Mouse (Mus musculus): Measurements from ENCODE around the gene Fgf11. TPM values are rescaled to one million over a fixed set of nuclear protein-coding genes. Genes with fewer than 3 reads are reported as not detected.

The Fgf11 gene
- polyA plus RNA-seq, 1 experiment = 3.6 TPM

DNA sequence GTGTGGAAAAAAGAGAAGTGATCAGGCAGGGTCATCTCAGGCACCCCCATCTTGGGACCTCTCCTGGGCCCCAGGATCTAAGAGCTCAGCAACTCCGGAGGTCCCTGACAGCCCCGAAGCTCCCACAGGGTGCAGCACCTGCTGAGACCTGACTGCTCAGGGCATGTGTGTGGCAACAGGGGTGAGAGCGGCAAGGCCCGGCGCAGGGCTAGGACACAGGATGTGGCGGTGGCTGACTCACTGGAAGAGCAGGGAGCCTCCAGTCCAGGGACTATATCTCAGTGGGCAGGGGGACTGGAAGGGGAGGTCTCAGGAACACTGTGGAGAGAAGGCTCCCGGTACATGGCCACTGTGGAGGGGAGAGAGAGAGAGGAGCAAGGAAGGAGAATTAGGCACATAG, 3.7 kb downstream of the Fgf11 start:
- Histone ChIP-seq H3K4me1 (ENCODE audit: control insufficient read depth, insufficient read depth, insufficient read length, low read length) (peaks cover 21% of the 10 kb centered on the region), H3K4me3 (ENCODE audit: low read depth, low read length) (no peak overlapping the region), H3K27me3 (ENCODE audit: control insufficient read depth, insufficient read depth, low read length) (0 out of 2 replicates have a peak, but pooled peaks cover 4% of the 10 kb centered on the region), H3K36me3 (ENCODE audit: control insufficient read depth, insufficient read depth, low read length) (no peaks in the 10 kb centered on the region), H3K27ac (ENCODE audit: insufficient read depth, low read depth, low read length) (no peak overlapping the region)
- 88% methylated on average over 7 of the region's 7 CpGs for WGBS
- TF ChIP-seq POLR2A (IDR thresholded peaks at IDR 0.05; ENCODE audit: low read depth, low read length) (no peak), CTCF (IDR thresholded peaks at IDR 0.05; ENCODE audit: extremely low read depth, insufficient read length, insufficient replicate concordance, low read depth, low read length) (no peak)

DNA sequence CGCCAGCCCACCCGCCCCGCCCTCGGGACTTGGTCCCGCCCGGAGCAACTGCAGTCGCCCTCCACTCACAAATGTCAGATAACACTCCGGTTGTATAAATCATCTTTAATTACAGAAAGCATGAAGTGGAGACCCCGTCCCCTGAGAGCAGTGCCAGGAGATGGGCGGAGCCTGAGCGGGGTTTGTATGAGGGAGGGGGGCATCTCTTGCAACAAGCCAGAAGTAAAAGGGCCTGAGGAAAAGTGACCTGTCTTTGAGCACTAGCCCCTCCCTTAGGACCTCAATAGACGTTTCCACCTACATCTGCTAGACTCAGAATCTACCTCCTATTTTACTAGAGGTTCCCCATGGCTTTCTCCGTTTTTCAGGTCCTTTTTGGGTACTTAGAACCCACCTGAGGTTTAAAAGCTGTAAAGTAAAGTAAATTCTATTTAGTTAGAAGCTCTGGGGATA, 5.6 kb downstream of the Fgf11 start:
- TF ChIP-seq POLR2A (IDR thresholded peaks at IDR 0.05; ENCODE audit: low read depth, low read length) (no peak), CTCF (IDR thresholded peaks at IDR 0.05; ENCODE audit: extremely low read depth, insufficient read length, insufficient replicate concordance, low read depth, low read length) (no peak)
- H3K27ac ChIP-seq (ENCODE audit: insufficient read depth, low read depth, low read length) = no peak overlapping the region

DNA sequence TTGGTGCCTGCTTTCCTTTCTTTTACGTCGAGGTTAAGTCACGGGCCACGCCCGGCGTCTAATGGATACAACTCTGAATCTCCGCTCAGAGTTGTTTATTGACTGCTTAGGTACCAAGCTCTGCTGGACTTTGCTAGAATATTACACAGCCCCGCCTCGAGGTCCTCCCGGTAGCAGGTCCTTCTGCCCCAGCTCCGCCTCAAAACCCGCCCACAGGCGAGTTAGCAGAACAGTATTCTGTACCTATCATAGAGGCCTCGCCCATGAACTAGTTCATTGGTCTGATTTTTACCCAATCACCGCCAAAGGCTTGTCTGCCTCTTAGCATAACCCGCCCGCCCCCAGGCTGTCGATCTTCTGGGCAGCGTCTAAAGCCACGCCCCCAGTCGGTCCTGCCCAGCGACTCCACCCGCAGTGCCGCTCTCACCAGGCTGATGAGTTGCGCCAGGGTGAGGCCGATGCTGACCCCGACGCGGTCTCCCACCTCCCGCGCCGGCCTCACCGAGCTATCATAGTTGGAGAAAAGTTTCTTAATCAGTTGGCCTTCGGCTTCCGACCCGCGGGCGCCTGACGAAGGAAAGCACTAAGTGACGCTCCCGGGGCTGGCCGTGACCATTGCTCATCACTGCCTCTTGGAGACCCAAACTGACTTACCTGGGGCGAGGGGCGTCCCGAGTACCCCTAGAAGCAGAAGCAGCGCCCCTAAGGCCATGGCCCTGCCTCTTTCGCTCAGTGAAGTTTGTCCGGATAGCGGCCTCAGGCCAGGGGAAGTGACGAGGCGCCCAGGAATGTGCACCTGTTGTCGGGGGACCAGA, 6.3 kb downstream of the Fgf11 start, which contains the start of gene Chrnb1:
Gene Chrnb1 (minus strand): TSS at position 776 of the 815 bp plus-strand sequence.
- no peak for TF ChIP-seq CTCF (IDR thresholded peaks at IDR 0.05; ENCODE audit: extremely low read depth, insufficient read length, insufficient replicate concordance, low read depth, low read length)
- TF ChIP-seq POLR2A (IDR thresholded peaks at IDR 0.05; ENCODE audit: low read depth, low read length) = peak; percentile 52; the same call in 1 of the 2 replicates
- peak within 1 kb of the TSS; percentile 82 for H3K27ac ChIP-seq (ENCODE audit: insufficient read depth, low read depth, low read length)
- WGBS = 1% methylated on average over 52 of the region's 52 CpGs

More for the DNA sequence above, 5.6 kb downstream of the Fgf11 start:
- WGBS = 6% methylated on average over 13 of the region's 13 CpGs
- Histone ChIP-seq H3K36me3 (ENCODE audit: control insufficient read depth, insufficient read depth, low read length) (no peaks in the 10 kb centered on the region), H3K4me1 (ENCODE audit: control insufficient read depth, insufficient read depth, insufficient read length, low read length) (peaks cover 11% of the 10 kb centered on the region), H3K27me3 (ENCODE audit: control insufficient read depth, insufficient read depth, low read length) (no peaks in the 10 kb centered on the region), H3K4me3 (ENCODE audit: low read depth, low read length) (peak overlapping the region; percentile 60; the same call in 1 of the 2 replicates)

DNA sequence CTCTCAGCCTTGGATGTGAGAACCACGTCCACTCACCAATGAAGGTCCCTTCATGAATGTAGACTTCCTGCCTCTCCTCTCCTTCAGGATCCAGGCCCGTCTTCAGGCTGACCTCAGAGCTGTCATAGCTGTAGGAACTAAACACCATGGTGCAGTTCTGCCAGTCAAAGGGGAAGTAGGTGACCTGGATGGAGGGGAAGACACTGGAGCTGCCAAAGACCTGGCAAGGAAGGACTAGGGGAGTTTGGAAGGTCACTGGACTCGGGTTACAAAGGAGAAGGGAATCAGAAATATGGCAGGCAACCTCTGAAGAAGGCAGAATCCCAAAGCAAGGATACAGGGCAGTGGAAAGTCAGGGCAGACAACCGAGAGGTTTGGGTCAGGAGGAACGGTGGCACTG, 8.2 kb downstream of the Fgf11 start:
- Histone ChIP-seq H3K4me3 (ENCODE audit: low read depth, low read length) (no peak overlapping the region), H3K27ac (ENCODE audit: insufficient read depth, low read depth, low read length) (no peak overlapping the region), H3K27me3 (ENCODE audit: control insufficient read depth, insufficient read depth, low read length) (no peaks in the 10 kb centered on the region), H3K36me3 (ENCODE audit: control insufficient read depth, insufficient read depth, low read length) (no peaks in the 10 kb centered on the region), H3K4me1 (ENCODE audit: control insufficient read depth, insufficient read depth, insufficient read length, low read length) (peaks cover 2% of the 10 kb centered on the region)
- 82% methylated on average over 5 of the region's 5 CpGs for WGBS
- TF ChIP-seq POLR2A (IDR thresholded peaks at IDR 0.05; ENCODE audit: low read depth, low read length) = no peak
- TF ChIP-seq CTCF (IDR thresholded peaks at IDR 0.05; ENCODE audit: extremely low read depth, insufficient read length, insufficient replicate concordance, low read depth, low read length) = no peak

More for the DNA sequence above, 6.3 kb downstream of the Fgf11 start, which contains the start of gene Chrnb1:
- no peaks in the 10 kb centered on the region for H3K27me3 ChIP-seq (ENCODE audit: control insufficient read depth, insufficient read depth, low read length)
- peaks cover 5% of the 10 kb centered on the region for H3K4me1 ChIP-seq (ENCODE audit: control insufficient read depth, insufficient read depth, insufficient read length, low read length)
- no peaks in the 10 kb centered on the region for H3K36me3 ChIP-seq (ENCODE audit: control insufficient read depth, insufficient read depth, low read length)
- H3K4me3 ChIP-seq (ENCODE audit: low read depth, low read length) = peak within 1 kb of the TSS; percentile 60

DNA sequence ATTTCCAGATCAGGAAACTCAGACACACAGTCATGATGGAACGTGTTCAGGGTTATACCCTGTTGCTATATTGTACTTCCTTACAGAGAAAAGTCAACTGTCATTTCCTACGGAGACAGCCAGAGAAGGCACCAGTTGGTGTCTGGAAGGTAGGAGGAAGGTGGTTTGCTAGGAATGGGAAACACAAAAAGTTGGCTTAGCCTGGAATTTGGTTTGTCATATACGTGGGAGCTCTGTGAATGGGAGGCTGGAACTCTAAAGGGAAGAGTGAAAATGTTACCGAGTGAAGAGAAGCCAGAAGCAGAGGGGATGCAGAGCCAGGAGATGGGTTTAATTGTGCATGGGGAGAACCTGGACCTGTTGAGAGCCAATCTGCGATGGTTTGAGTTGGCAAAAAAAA, 10.2 kb downstream of the Fgf11 start:
- H3K4me3 ChIP-seq (ENCODE audit: low read depth, low read length) = no peak overlapping the region
- no peaks in the 10 kb centered on the region for H3K27me3 ChIP-seq (ENCODE audit: control insufficient read depth, insufficient read depth, low read length)
- WGBS = 83% methylated on average over 5 of the region's 5 CpGs
- H3K4me1 ChIP-seq (ENCODE audit: control insufficient read depth, insufficient read depth, insufficient read length, low read length) = peaks cover 2% of the 10 kb centered on the region
- no peak overlapping the region for H3K27ac ChIP-seq (ENCODE audit: insufficient read depth, low read depth, low read length)
- no peaks in the 10 kb centered on the region for H3K36me3 ChIP-seq (ENCODE audit: control insufficient read depth, insufficient read depth, low read length)
- no peak for TF ChIP-seq CTCF (IDR thresholded peaks at IDR 0.05; ENCODE audit: extremely low read depth, insufficient read length, insufficient replicate concordance, low read depth, low read length)
- no peak for TF ChIP-seq POLR2A (IDR thresholded peaks at IDR 0.05; ENCODE audit: low read depth, low read length)

DNA sequence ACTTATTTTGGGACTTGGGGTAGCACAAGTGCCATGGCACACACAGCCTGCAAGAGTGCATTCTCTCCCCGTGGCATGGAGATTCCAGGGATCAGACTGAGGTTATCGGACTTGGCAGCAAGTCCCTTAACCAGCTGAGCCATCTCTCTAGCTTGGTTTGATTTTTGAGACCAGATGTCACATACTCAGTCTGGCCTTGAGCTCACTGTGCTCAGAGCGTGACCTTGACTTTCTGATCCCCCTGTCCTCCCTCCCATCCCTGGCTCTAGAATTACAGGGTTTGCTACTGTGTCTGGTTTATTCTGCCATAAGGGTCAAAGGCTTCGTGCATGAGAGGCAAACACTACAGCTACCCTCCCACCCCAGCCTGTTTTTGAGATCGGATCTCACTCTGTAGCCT, 12.2 kb downstream of the Fgf11 start:
- TF ChIP-seq POLR2A (IDR thresholded peaks at IDR 0.05; ENCODE audit: low read depth, low read length) (no peak), CTCF (IDR thresholded peaks at IDR 0.05; ENCODE audit: extremely low read depth, insufficient read length, insufficient replicate concordance, low read depth, low read length) (no peak)
- no peak overlapping the region for H3K27ac ChIP-seq (ENCODE audit: insufficient read depth, low read depth, low read length)
- 75% methylated on average over 5 of the region's 5 CpGs for WGBS

DNA sequence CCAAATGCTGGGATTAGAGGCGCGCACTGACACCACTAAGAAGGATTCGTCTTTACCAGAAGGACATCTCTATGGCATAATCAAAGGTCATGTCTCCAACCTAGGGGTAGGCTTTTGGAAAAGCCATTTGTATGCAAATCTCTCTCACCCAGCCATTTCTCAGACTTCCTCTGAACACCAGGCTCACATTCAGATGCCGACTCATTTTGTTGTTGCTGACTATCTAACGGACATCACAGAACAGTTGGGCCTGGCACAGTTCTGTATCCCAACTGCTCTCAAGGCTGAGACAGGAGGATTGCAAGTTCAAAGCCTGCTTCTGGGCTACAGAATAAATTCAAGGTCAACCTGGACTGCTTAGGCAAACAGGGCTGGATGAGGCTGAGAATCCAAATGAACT, 14.4 kb downstream of the Fgf11 start:
- no peak for TF ChIP-seq POLR2A (IDR thresholded peaks at IDR 0.05; ENCODE audit: low read depth, low read length)
- TF ChIP-seq CTCF (IDR thresholded peaks at IDR 0.05; ENCODE audit: extremely low read depth, insufficient read length, insufficient replicate concordance, low read depth, low read length) = no peak
- Histone ChIP-seq H3K4me3 (ENCODE audit: low read depth, low read length) (no peak overlapping the region), H3K27me3 (ENCODE audit: control insufficient read depth, insufficient read depth, low read length) (no peaks in the 10 kb centered on the region), H3K27ac (ENCODE audit: insufficient read depth, low read depth, low read length) (no peak overlapping the region), H3K4me1 (ENCODE audit: control insufficient read depth, insufficient read depth, insufficient read length, low read length) (peaks cover 5% of the 10 kb centered on the region; the same call in 1 of the 2 replicates), H3K36me3 (ENCODE audit: control insufficient read depth, insufficient read depth, low read length) (no peaks in the 10 kb centered on the region)
- WGBS = 93% methylated on average over 5 of the region's 5 CpGs

More for the DNA sequence above, 12.2 kb downstream of the Fgf11 start:
- H3K27me3 ChIP-seq (ENCODE audit: control insufficient read depth, insufficient read depth, low read length) = no peaks in the 10 kb centered on the region
- peaks cover under 1% of the 10 kb centered on the region; the same call in 1 of the 2 replicates for H3K4me1 ChIP-seq (ENCODE audit: control insufficient read depth, insufficient read depth, insufficient read length, low read length)
- no peak overlapping the region for H3K4me3 ChIP-seq (ENCODE audit: low read depth, low read length)
- H3K36me3 ChIP-seq (ENCODE audit: control insufficient read depth, insufficient read depth, low read length) = no peaks in the 10 kb centered on the region

All from small intestine, adult 2 months (tissue).